Comparison of ENCODE assay signal across 9 mouse cellular contexts in the genomic region with DNA sequence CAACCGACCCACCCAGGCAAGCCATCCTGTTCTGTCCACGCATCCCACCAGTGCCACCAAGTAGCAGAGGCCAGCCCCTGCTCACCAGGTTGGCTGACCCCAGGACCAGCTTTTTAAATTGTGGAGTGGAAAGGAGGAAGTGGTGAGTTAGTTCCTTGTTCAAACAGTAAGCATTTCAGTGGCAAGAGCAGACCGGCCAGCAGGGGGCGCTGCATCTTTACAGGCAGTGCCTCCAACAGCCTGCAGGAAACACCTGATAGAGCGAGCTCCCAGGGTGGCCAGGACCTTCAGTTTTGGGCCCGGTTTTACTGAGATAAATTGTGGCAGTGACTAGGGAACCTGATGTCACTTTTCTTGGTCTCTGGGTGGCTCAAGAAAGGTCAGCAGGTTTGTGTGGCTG. TPM values are rescaled to one million over a fixed set of nuclear protein-coding genes. Genes with fewer than 3 reads are reported as not detected.
DNase-seq lines count a peak whose midpoint lies in the region; ATAC-seq and TF ChIP-seq lines count a peak whose summit lies in the region.
"Had no signal": no experiment of that assay in that cellular context is flagged by ENCODE, and none has a peak within 500 bp of the region (broad histone marks: within the 10 kb centered on the region; RNA-seq: fewer than 3 reads in every experiment).

No protein-coding gene starts in this region.

- peak; percentile 88 for TF ChIP-seq CTCF in ES-Bruce4 (IDR thresholded peaks at IDR 0.05; ENCODE audit: low read depth, low read length)
- peak; percentile 97 for TF ChIP-seq CTCF in lung, postnatal 0 days (IDR thresholded peaks at IDR 0.05)

- H3K4me1 ChIP-seq in ES-Bruce4 (ENCODE audit: control insufficient read depth, insufficient read depth, low read length): peaks cover 7% of the 10 kb centered on the region
- H3K4me1 ChIP-seq in heart, embryonic 10.5 days: no peaks in the 10 kb centered on the region
- 0 out of 2 replicates have a peak, but pooled peaks cover 3% of the 10 kb centered on the region for H3K4me1 ChIP-seq in lung, postnatal 0 days (ENCODE audit: insufficient read depth, low read depth, low read length)

- no peaks in the 10 kb centered on the region for H3K9me3 ChIP-seq in ES-Bruce4 (replicated peaks; ENCODE audit: control insufficient read depth, insufficient read depth, low read length, poor library complexity, severe bottlenecking)
- no peaks in the 10 kb centered on the region for H3K9me3 ChIP-seq in heart, embryonic 10.5 days
- no peaks in the 10 kb centered on the region for H3K9me3 ChIP-seq in lung, postnatal 0 days (ENCODE audit: low read length)

- no peak for TF ChIP-seq POLR2A in ES-Bruce4 (IDR thresholded peaks at IDR 0.05; ENCODE audit: insufficient read depth, low read length)

- peak; percentile 71 for ATAC-seq in lung, postnatal 0 days

- no peak overlapping the region for H3K4me2 ChIP-seq in lung, postnatal 0 days (replicated peaks; ENCODE audit: low read depth, low read length)

- H3K27me3 ChIP-seq in ES-Bruce4 (ENCODE audit: control insufficient read depth, insufficient read depth, low read length, poor library complexity, severe bottlenecking): no peaks in the 10 kb centered on the region
- peaks cover 4% of the 10 kb centered on the region; the same call in 1 of the 2 replicates for H3K27me3 ChIP-seq in heart, embryonic 10.5 days (ENCODE audit: insufficient read depth, poor library complexity, severe bottlenecking)
- H3K27me3 ChIP-seq in lung, postnatal 0 days (replicated peaks; ENCODE audit: insufficient read depth, low read length): no peaks in the 10 kb centered on the region

- H3K27ac ChIP-seq in ES-Bruce4 (ENCODE audit: insufficient read depth, low read length): no peak overlapping the region
- no peak overlapping the region for H3K27ac ChIP-seq in heart, embryonic 10.5 days
- H3K27ac ChIP-seq in lung, postnatal 0 days (ENCODE audit: low read length): no peak overlapping the region
- H3K27ac ChIP-seq: macrophage had no signal

- peak overlapping the region; percentile 14; the same call in 1 of the 2 replicates for H3K9ac ChIP-seq in ES-Bruce4 (ENCODE audit: low read depth, poor library complexity, severe bottlenecking)
- H3K9ac ChIP-seq in lung, postnatal 0 days (replicated peaks; ENCODE audit: low read depth): no peak overlapping the region

- TF ChIP-seq EP300 in ES-Bruce4 (IDR thresholded peaks at IDR 0.05; ENCODE audit: insufficient read depth, low read depth, low read length): no peak
- peak; percentile 42 for TF ChIP-seq EP300 in lung, postnatal 0 days (IDR thresholded peaks at IDR 0.05)

- 36% methylated on average over 6 of the region's 6 CpGs for WGBS in heart, embryonic 10.5 days
- WGBS in lung, postnatal 0 days: 29% methylated on average over 6 of the region's 6 CpGs

- H3K36me3 ChIP-seq in ES-Bruce4 (ENCODE audit: control insufficient read depth, insufficient read depth, low read length, poor library complexity, severe bottlenecking): no peaks in the 10 kb centered on the region
- H3K36me3 ChIP-seq in heart, embryonic 10.5 days: no peaks in the 10 kb centered on the region; the same call in 1 of the 2 replicates
- H3K36me3 ChIP-seq in lung, postnatal 0 days (ENCODE audit: insufficient read depth, low read length): peaks cover 39% of the 10 kb centered on the region

- no peak overlapping the region for H3K4me3 ChIP-seq in ES-Bruce4 (ENCODE audit: low read depth, low read length)
- H3K4me3 ChIP-seq in heart, embryonic 10.5 days: no peak overlapping the region
- no peak overlapping the region for H3K4me3 ChIP-seq in lung, postnatal 0 days (ENCODE audit: low read depth, low read length)

- DNase-seq in adrenal gland, adult 2 months: peak; percentile 81
- DNase-seq in embryo, embryonic 10.5 days (ENCODE audit: low spot score): peak; percentile 89
- peak; percentile 92 for DNase-seq in heart, embryonic 10.5 days (ENCODE audit: low spot score)
- DNase-seq in layer of hippocampus, adult 8-10 months (ENCODE audit: low spot score in 2 of 2): peak; percentile 64 to 87
- DNase-seq in lung, postnatal 0 days (ENCODE audit: low spot score): peak; percentile 92
- peak; percentile 88 to 93 for DNase-seq in right cerebral cortex, postnatal 10 days (ENCODE audit: low spot score in 2 of 2)
- peak; percentile 72 for DNase-seq in urinary bladder, postnatal 10 days (ENCODE audit: low spot score)

RNA-seq across cellular contexts. Expression of gene Jade2, which starts 39.7 kb away (rescaled TPM):
- 9.6 and 10.1 TPM in 2 replicates for polyA plus RNA-seq in ES-Bruce4 (2011; ENCODE audit: insufficient read depth, insufficient read length, low read depth, missing spikeins)
- total RNA-seq in adrenal gland, adult 2 months (2021): 10 to 100 TPM; 13.7 to 21.8 TPM
- polyA plus RNA-seq in adrenal gland, adult 2 months (2012; rRNA removed): 12.8 and 13.0 TPM in 2 replicates
- 0.73 and 0.82 TPM in 2 replicates for polyA plus RNA-seq in heart, embryonic 10.5 days (2016; fragmentation: Nextera tagmentation; extraction: Ambion mirVana)
- 10 to 100 TPM; 50.6 to 54.2 (median 52.0) TPM for total RNA-seq in layer of hippocampus, adult 8-10 months (2022)
- polyA plus RNA-seq in lung, postnatal 0 days (2015; fragmentation: Nextera tagmentation; extraction: Ambion mirVana): 3.1 and 3.9 TPM in 2 replicates

RNA-seq across cellular contexts. Expression of gene Sar1b, which starts 54.3 kb away (rescaled TPM):
- 38.8 and 39.5 TPM in 2 replicates for polyA plus RNA-seq in ES-Bruce4 (2011; ENCODE audit: insufficient read depth, insufficient read length, low read depth, missing spikeins)
- total RNA-seq in adrenal gland, adult 2 months (2021): 100 to 1,000 TPM in 1 of 2 experiments, 10 to 100 TPM in 1; 97.8 to 121 TPM
- polyA plus RNA-seq in adrenal gland, adult 2 months (2012; rRNA removed): 5.7 and 6.6 TPM in 2 replicates
- polyA plus RNA-seq in heart, embryonic 10.5 days (2016; fragmentation: Nextera tagmentation; extraction: Ambion mirVana): 125 and 134 TPM in 2 replicates
- total RNA-seq in layer of hippocampus, adult 8-10 months (2022): 10 to 100 TPM; 67.5 to 74.9 (median 70.7) TPM
- polyA plus RNA-seq in lung, postnatal 0 days (2015; fragmentation: Nextera tagmentation; extraction: Ambion mirVana): 121 and 125 TPM in 2 replicates

RNA-seq across cellular contexts. Expression of gene Sec24a, which starts 54.3 kb away (rescaled TPM):
- 50.2 and 50.5 TPM in 2 replicates for polyA plus RNA-seq in ES-Bruce4 (2011; ENCODE audit: insufficient read depth, insufficient read length, low read depth, missing spikeins)
- 10 to 100 TPM; 25.2 to 56.7 TPM for total RNA-seq in adrenal gland, adult 2 months (2021)
- 21.7 and 26.6 TPM in 2 replicates for polyA plus RNA-seq in adrenal gland, adult 2 months (2012; rRNA removed)
- polyA plus RNA-seq in heart, embryonic 10.5 days (2016; fragmentation: Nextera tagmentation; extraction: Ambion mirVana): 14.3 and 15.0 TPM in 2 replicates
- total RNA-seq in layer of hippocampus, adult 8-10 months (2022): 10 to 100 TPM; 19.4 to 23.8 (median 20.5) TPM
- polyA plus RNA-seq in lung, postnatal 0 days (2015; fragmentation: Nextera tagmentation; extraction: Ambion mirVana): 10.3 and 10.5 TPM in 2 replicates
